Mouse (Mus musculus) bone marrow macrophage, adult 2 months (primary cell): ENCODE results near the gene Stx12.

Experiments
- CTCF ChIP-seq: IDR thresholded peaks from 2 replicates; pipeline ENCODE4 v1.5.1; 2012; ENCODE audit warnings: low read depth, mild to moderate bottlenecking, low read length, moderate library complexity
- POLR2A ChIP-seq: IDR thresholded peaks from 2 replicates; pipeline ENCODE4 v1.6.1; 2012; ENCODE audit warnings: mild to moderate bottlenecking, low read depth, low read length, borderline replicate concordance

- TF ChIP-seq CTCF: no peak
- TF ChIP-seq POLR2A: no peak
These were observed 697 bp downstream of the Stx12 start for GRCm38 (mm10) chr4:132883561-132884063.
